ENCODE assay signal across 14 mouse cellular contexts in genomic region chr19:24513105-24513843, GRCm38 (mm10). TPM values are rescaled to one million over a fixed set of nuclear protein-coding genes. Genes with fewer than 3 reads are reported as not detected.
DNase-seq lines count a peak whose midpoint lies in the region; ATAC-seq and TF ChIP-seq lines count a peak whose summit lies in the region.
"Had no signal": no experiment of that assay in that cellular context is flagged by ENCODE, and none has a peak within 500 bp of the region (broad histone marks: within the 10 kb centered on the region; RNA-seq: fewer than 3 reads in every experiment).

No protein-coding gene starts in this region.

- no peak for TF ChIP-seq POLR2A in MEL (IDR thresholded peaks at IDR 0.05; ENCODE audit: control insufficient read depth in 1 of 2, insufficient read depth in 1 of 2, low read depth in 1 of 2, low read length in 2 of 2, poor library complexity in 1 of 2)

- peak in 1 of 2 experiments; percentile 55; a peak in 2 of 4 replicates for TF ChIP-seq EP300 in MEL (IDR thresholded peaks at IDR 0.05; ENCODE audit: low read depth in 1 of 2, low read length in 2 of 2)

- H3K36me3 ChIP-seq in heart, embryonic 13.5 days = no peaks in the 10 kb centered on the region
- H3K36me3 ChIP-seq in MEL (ENCODE audit: control insufficient read depth in 1 of 2, insufficient read depth in 2 of 2, low read length in 2 of 2) = peaks cover 0 to 22% of the 10 kb centered on the region in 2 experiments; a peak in 2 of 4 replicates
- H3K36me3 ChIP-seq in liver, embryonic 16.5 days (ENCODE audit: control insufficient read depth, insufficient read depth) = no peaks in the 10 kb centered on the region
- H3K36me3 ChIP-seq: forebrain, embryonic 12.5 days had no signal

- H3K4me1 ChIP-seq in heart, embryonic 13.5 days = peaks cover 79% of the 10 kb centered on the region
- peaks cover 13 to 30% of the 10 kb centered on the region in 2 experiments for H3K4me1 ChIP-seq in MEL (ENCODE audit: control insufficient read depth in 1 of 2, insufficient read depth in 2 of 2, low read length in 2 of 2)
- peaks cover 77% of the 10 kb centered on the region for H3K4me1 ChIP-seq in liver, embryonic 16.5 days (ENCODE audit: control insufficient read depth, low read depth, low read length)

- no peak overlapping the region for H3K4me3 ChIP-seq in heart, embryonic 13.5 days
- no peak overlapping the region for H3K4me3 ChIP-seq in MEL (ENCODE audit: control insufficient read depth in 1 of 2, insufficient read depth in 1 of 2, low read depth in 2 of 2, low read length in 2 of 2)
- H3K4me3 ChIP-seq in liver, embryonic 16.5 days (ENCODE audit: low read depth, low read length) = peak overlapping the region; percentile 23
- H3K4me3 ChIP-seq: forebrain, embryonic 12.5 days had no signal

- TF ChIP-seq CTCF in MEL (IDR thresholded peaks at IDR 0.05 in 2 of 3, conservative IDR thresholded peaks at IDR 0.05 in 1 of 3; ENCODE audit: control insufficient read depth in 1 of 3, insufficient read depth in 1 of 3, low read depth in 2 of 3, low read length in 3 of 3, poor library complexity in 1 of 3, severe bottlenecking in 1 of 3) = no peak

- H3K4me2 ChIP-seq in heart, embryonic 13.5 days = peak overlapping the region; percentile 44
- H3K4me2 ChIP-seq in liver, embryonic 16.5 days (ENCODE audit: low read depth, low read length) = peak overlapping the region; percentile 50
- H3K4me2 ChIP-seq: forebrain, embryonic 12.5 days; lung, embryonic 14.5 days had no signal

- TF ChIP-seq RAD21 in MEL (IDR thresholded peaks at IDR 0.05; ENCODE audit: low read depth, low read length) = no peak

- ATAC-seq in heart, embryonic 13.5 days (ENCODE audit: extremely low read depth, insufficient number of reproducible peaks, low FRiP score, low TSS enrichment) = peak; percentile 81; the same call in 1 of the 2 replicates
- ATAC-seq in liver, embryonic 16.5 days (ENCODE audit: low read depth) = peak; percentile 96

- no peaks in the 10 kb centered on the region for H3K9me3 ChIP-seq in heart, embryonic 13.5 days
- H3K9me3 ChIP-seq in MEL (replicated peaks; ENCODE audit: insufficient read depth, low read length) = no peaks in the 10 kb centered on the region
- no peaks in the 10 kb centered on the region for H3K9me3 ChIP-seq in liver, embryonic 16.5 days (replicated peaks; ENCODE audit: control insufficient read depth, low read length)
- H3K9me3 ChIP-seq: forebrain, embryonic 12.5 days had no signal

- no peak for DNase-seq in heart, postnatal 25 days (ENCODE audit: low spot score)
- peak; percentile 79 for DNase-seq in MEL (ENCODE audit: low read depth, low spot score)
- peak; percentile 95 for DNase-seq in c-Kit-positive CD71-positive TER-119-positive erythroid progenitor cells, embryonic 14.5 days (ENCODE audit: low spot score)
- DNase-seq in thymus, postnatal 14 days = no peak
- no peak for DNase-seq in cerebellum, postnatal 4 days (ENCODE audit: low spot score in 2 of 2)
- DNase-seq in layer of hippocampus, postnatal 36 days = no peak
- DNase-seq: adrenal gland, postnatal 36 days; cerebellum, postnatal 25 days; gastrocnemius, postnatal 25 days; kidney, adult 2 months; lung, embryonic 14.5 days had no signal

- H3K79me2 ChIP-seq in MEL (ENCODE audit: control insufficient read depth, insufficient read depth, low read length, poor library complexity) = no peaks in the 10 kb centered on the region

- intact Hi-C loops in heart, postnatal 25 days (cut with DNase I) = no loop called here

- H3K9ac ChIP-seq in heart, embryonic 13.5 days = peak overlapping the region; percentile 54
- H3K9ac ChIP-seq in MEL (ENCODE audit: control insufficient read depth, low read depth, low read length, poor library complexity, severe bottlenecking) = peak overlapping the region; percentile 27; the same call in 1 of the 2 replicates
- H3K9ac ChIP-seq in liver, embryonic 16.5 days (ENCODE audit: low read depth, low read length) = peak overlapping the region; percentile 60
- H3K9ac ChIP-seq: forebrain, embryonic 12.5 days; lung, embryonic 14.5 days had no signal

- H3K27me3 ChIP-seq in heart, embryonic 13.5 days (replicated peaks) = no peaks in the 10 kb centered on the region
- H3K27me3 ChIP-seq in MEL (ENCODE audit: control insufficient read depth in 1 of 2, insufficient read depth in 2 of 2, low read length in 2 of 2) = no peaks in the 10 kb centered on the region
- no peaks in the 10 kb centered on the region for H3K27me3 ChIP-seq in liver, embryonic 16.5 days (ENCODE audit: control insufficient read depth, insufficient read depth, low read depth, low read length)
- H3K27me3 ChIP-seq: forebrain, embryonic 12.5 days had no signal

- H3K27ac ChIP-seq in heart, embryonic 13.5 days (replicated peaks) = peak overlapping the region; percentile 68
- peak overlapping the region; percentile 34 for H3K27ac ChIP-seq in MEL (ENCODE audit: control insufficient read depth, low read depth, low read length)
- H3K27ac ChIP-seq in liver, embryonic 16.5 days (ENCODE audit: low read length) = peak overlapping the region; percentile 98
- H3K27ac ChIP-seq: forebrain, embryonic 12.5 days had no signal

- WGBS in heart, embryonic 13.5 days = 38% methylated on average over 20 of the region's 20 CpGs
- 33% methylated on average over 20 of the region's 20 CpGs for WGBS in liver, embryonic 16.5 days (ENCODE audit: insufficient replicate concordance)

TF ChIP-seq in MEL, 35 proteins besides CTCF, POLR2A, EP300 and RAD21:
- no peak for TF ChIP-seq BHLHE40 (IDR thresholded peaks at IDR 0.05; ENCODE audit: borderline replicate concordance, low read depth, low read length)
- TF ChIP-seq USF1 (IDR thresholded peaks at IDR 0.05; ENCODE audit: low read depth, low read length) = no peak
- peak; percentile 75 for TF ChIP-seq TCF12 (IDR thresholded peaks at IDR 0.05; ENCODE audit: low read depth, low read length)
- TF ChIP-seq NRF1 (IDR thresholded peaks at IDR 0.05; ENCODE audit: insufficient read depth, low read depth, low read length, poor library complexity, severe bottlenecking) = no peak
- TF ChIP-seq TBP (IDR thresholded peaks at IDR 0.05; ENCODE audit: low read depth, low read length) = no peak
- TF ChIP-seq SIN3A (IDR thresholded peaks at IDR 0.05; ENCODE audit: low read length) = no peak
- peak; percentile 69; the same call in 1 of the 2 replicates for TF ChIP-seq GATA1 (IDR thresholded peaks at IDR 0.05; ENCODE audit: low read depth, low read length)
- 0 out of 2 replicates have a peak, but pooled peaks have one; percentile 15 for TF ChIP-seq RCOR1 (IDR thresholded peaks at IDR 0.05; ENCODE audit: low read depth, low read length)
- peak; percentile 80 for TF ChIP-seq TAL1 (IDR thresholded peaks at IDR 0.05; ENCODE audit: low read length)
TF ChIP-seq in MEL: peak in this region for 4.

RNA-seq across cellular contexts. Expression of gene Fam122a, which starts 36.1 kb away (rescaled TPM):
- polyA plus RNA-seq in heart, embryonic 13.5 days (2015; fragmentation: Nextera tagmentation; extraction: Ambion mirVana) = 41.1 TPM in 2 replicates
- total RNA-seq in heart, postnatal 25 days (2021) = 10 to 100 TPM; 19.9 to 20.9 TPM
- 3.9 and 4.5 TPM in 2 replicates for total RNA-seq in MEL (2012; rRNA removed)
- polyA plus RNA-seq in MEL (2012; ENCODE audit: insufficient read depth in 1 of 2, insufficient read length in 2 of 2, low read depth in 1 of 2, low replicate concordance in 2 of 2, missing spikeins in 1 of 2) = 10 to 100 TPM in 1 of 2 experiments, not detected in 1; 38.4 TPM
- polyA plus RNA-seq in liver, embryonic 16.5 days (2015; fragmentation: Nextera tagmentation; extraction: Ambion mirVana) = 20.3 and 20.5 TPM in 2 replicates
- 10 to 100 TPM; 28.1 to 35.2 TPM for total RNA-seq in layer of hippocampus, postnatal 36 days (2021)

RNA-seq across cellular contexts. Expression of gene Pip5k1b, which starts 42.4 kb away (rescaled TPM):
- 6.8 and 7.0 TPM in 2 replicates for polyA plus RNA-seq in heart, embryonic 13.5 days (2015; fragmentation: Nextera tagmentation; extraction: Ambion mirVana)
- 10 to 100 TPM; 26.9 to 28.3 TPM for total RNA-seq in heart, postnatal 25 days (2021)
- 3.0 and 3.4 TPM in 2 replicates for total RNA-seq in MEL (2012; rRNA removed)
- polyA plus RNA-seq in MEL (2012; ENCODE audit: insufficient read depth in 1 of 2, insufficient read length in 2 of 2, low read depth in 1 of 2, low replicate concordance in 2 of 2, missing spikeins in 1 of 2) = 1 to 10 TPM in 1 of 2 experiments, not detected in 1; 10.0 TPM
- 8.3 and 8.7 TPM in 2 replicates for polyA plus RNA-seq in liver, embryonic 16.5 days (2015; fragmentation: Nextera tagmentation; extraction: Ambion mirVana)
- 10 to 100 TPM; 68.7 to 78.5 TPM for total RNA-seq in layer of hippocampus, postnatal 36 days (2021)

Comparison
In these comparisons a context has a peak if more than half of its experiments do, and no peak if none do; other contexts are left out.
1. H3K27ac ChIP-seq: peak in every context shown above with its lines; median percentile 98 in liver, embryonic 16.5 days; 68 in heart, embryonic 13.5 days; 34 in MEL.
2. DNase-seq: peak in MEL (single experiment) and c-Kit-positive CD71-positive TER-119-positive erythroid progenitor cells, embryonic 14.5 days (single experiment); none in heart, postnatal 25 days (single experiment), thymus, postnatal 14 days (single experiment), cerebellum, postnatal 4 days (0 of 2) and layer of hippocampus, postnatal 36 days (0 of 2).
3. Peak in every context shown above with its lines, with median percentiles within 50 percentile points of each other: H3K9ac ChIP-seq.